Mouse (Mus musculus): ENCODE measurements around the gene Irak3. TPM values are rescaled to one million over a fixed set of nuclear protein-coding genes. Genes with fewer than 3 reads are reported as not detected.

The Irak3 gene
- polyA plus RNA-seq, 1 experiment from 2014 or later, result 0.75 TPM

- no peak for ATAC-seq (ENCODE audit: low FRiP score, low TSS enrichment)
- no peak for DNase-seq (ENCODE audit: low spot score)
- Histone ChIP-seq H3K36me3 (ENCODE audit: control insufficient read depth, insufficient read depth, low read length) (no peaks in the 10 kb centered on the region), H3K4me1 (replicated peaks; ENCODE audit: control insufficient read depth, insufficient read depth) (no peaks in the 10 kb centered on the region), H3K9me3 (ENCODE audit: control insufficient read depth, low read length) (no peaks in the 10 kb centered on the region), H3K27me3 (ENCODE audit: control insufficient read depth, insufficient read depth, low read length) (no peaks in the 10 kb centered on the region), H3K4me3 (ENCODE audit: low read depth, low read length) (no peak overlapping the region), H3K4me2 (replicated peaks; ENCODE audit: low read depth) (no peak overlapping the region), H3K9ac (ENCODE audit: low read length) (no peak overlapping the region), H3K27ac (replicated peaks) (no peak overlapping the region)
- WGBS, result 86% methylated on average over 8 of the region's 8 CpGs
- no peak for TF ChIP-seq EP300 (optimal IDR thresholded peaks at IDR 0.05)
- TF ChIP-seq CTCF (IDR thresholded peaks at IDR 0.05; ENCODE audit: low read depth), result no peak
These were observed 36.3 kb upstream of the Irak3 start for GRCm38 (mm10) chr10:120238241-120238640.

DNA sequence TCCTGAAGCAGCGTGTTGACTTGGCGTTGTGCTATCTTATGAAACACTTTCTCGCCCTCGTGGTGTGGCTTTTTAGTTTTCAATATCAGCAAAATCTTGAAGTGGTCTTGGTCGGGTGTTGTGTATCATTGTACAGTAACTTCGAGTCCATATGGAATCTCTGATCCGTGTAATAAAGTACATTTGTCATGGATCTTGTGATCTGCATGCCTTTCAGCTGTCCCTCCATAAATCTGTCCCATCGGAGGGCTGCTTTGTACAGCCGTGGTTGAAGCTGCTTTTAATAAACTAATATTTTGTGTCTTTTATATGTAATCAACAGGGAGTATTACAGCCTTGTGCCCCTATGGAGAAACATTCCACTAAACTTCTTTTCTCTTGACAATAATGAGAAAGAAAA lies 34.9 kb upstream of the Irak3 start:
- no peak overlapping the region for H3K9ac ChIP-seq (ENCODE audit: low read length)
- 68% methylated on average over 9 of the region's 9 CpGs for WGBS
- H3K4me1 ChIP-seq (replicated peaks; ENCODE audit: control insufficient read depth, insufficient read depth), result no peaks in the 10 kb centered on the region
- TF ChIP-seq EP300 (optimal IDR thresholded peaks at IDR 0.05) (no peak), CTCF (IDR thresholded peaks at IDR 0.05; ENCODE audit: low read depth) (no peak)
- no peaks in the 10 kb centered on the region for H3K9me3 ChIP-seq (ENCODE audit: control insufficient read depth, low read length)
- ATAC-seq (ENCODE audit: low FRiP score, low TSS enrichment), result no peak
- H3K36me3 ChIP-seq (ENCODE audit: control insufficient read depth, insufficient read depth, low read length), result no peaks in the 10 kb centered on the region
- H3K4me2 ChIP-seq (replicated peaks; ENCODE audit: low read depth), result no peak overlapping the region
- no peak overlapping the region for H3K4me3 ChIP-seq (ENCODE audit: low read depth, low read length)
- DNase-seq (ENCODE audit: low spot score), result no peak
- H3K27ac ChIP-seq (replicated peaks), result no peak overlapping the region
- H3K27me3 ChIP-seq (ENCODE audit: control insufficient read depth, insufficient read depth, low read length), result no peaks in the 10 kb centered on the region

DNA sequence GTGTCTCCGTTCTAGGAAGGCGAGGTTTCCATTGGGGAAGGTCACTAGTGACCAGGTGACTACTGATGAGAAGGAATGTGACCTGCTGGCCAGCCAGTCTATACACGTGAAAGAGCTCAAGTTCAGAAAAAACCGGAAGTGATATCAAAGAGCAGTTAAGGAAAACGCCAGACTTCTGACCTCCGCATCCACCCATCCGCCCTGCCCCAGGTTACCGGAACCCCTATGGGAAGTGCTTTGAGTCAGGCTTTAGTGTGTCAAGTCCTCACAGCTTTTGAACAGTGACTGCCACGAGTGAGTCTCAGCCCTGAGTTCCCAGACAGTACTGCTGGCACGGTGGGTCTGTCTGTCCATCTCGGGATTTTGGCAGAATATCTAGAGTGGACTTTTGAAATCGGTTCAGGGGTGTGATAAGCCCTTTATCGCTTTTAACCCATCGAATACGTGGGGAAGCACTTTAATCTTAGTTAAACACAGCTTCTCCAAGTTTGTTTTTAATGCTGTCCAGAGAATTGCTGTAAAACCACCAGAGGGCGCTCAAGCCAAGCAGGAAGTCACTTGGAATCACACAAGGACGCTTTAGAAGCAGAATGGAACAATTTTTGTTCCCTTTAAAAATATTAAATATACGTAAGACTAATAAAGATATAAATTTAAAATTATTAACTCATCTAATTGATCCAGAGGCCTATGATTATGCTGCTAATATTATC lies 31.9 kb upstream of the Irak3 start:
- peak; percentile 62 for ATAC-seq (ENCODE audit: low FRiP score, low TSS enrichment)
- Histone ChIP-seq H3K9ac (ENCODE audit: low read length) (0 out of 2 replicates have a peak overlapping the region, but pooled peaks have one; percentile 38), H3K4me3 (ENCODE audit: low read depth, low read length) (no peak overlapping the region)

DNA sequence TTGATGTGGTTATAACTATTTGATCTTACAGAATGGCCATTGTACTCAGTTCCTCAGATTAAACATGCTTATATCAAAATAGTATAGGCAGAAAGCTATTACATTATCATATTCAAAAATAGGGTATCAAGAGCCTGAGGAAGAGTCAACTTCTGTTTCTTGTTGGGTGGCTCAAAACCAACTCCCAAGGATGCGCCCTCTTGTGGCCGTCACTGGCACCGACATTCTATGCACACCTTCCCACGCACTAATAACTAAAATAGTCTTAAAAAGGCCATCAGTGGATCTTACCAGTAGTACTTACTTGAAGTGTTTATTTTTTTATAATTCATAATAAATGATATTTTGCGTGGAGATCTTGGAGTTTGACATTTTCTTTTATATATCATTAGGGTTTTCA lies 29.8 kb upstream of the Irak3 start:
- Histone ChIP-seq H3K9me3 (ENCODE audit: control insufficient read depth, low read length) (no peaks in the 10 kb centered on the region), H3K4me1 (replicated peaks; ENCODE audit: control insufficient read depth, insufficient read depth) (no peaks in the 10 kb centered on the region), H3K4me3 (ENCODE audit: low read depth, low read length) (no peak overlapping the region), H3K4me2 (replicated peaks; ENCODE audit: low read depth) (no peak overlapping the region), H3K36me3 (ENCODE audit: control insufficient read depth, insufficient read depth, low read length) (peaks cover 4% of the 10 kb centered on the region; the same call in 1 of the 2 replicates), H3K9ac (ENCODE audit: low read length) (no peak overlapping the region), H3K27me3 (ENCODE audit: control insufficient read depth, insufficient read depth, low read length) (no peaks in the 10 kb centered on the region), H3K27ac (replicated peaks) (no peak overlapping the region)
- DNase-seq (ENCODE audit: low spot score) (peak; percentile 74), ATAC-seq (ENCODE audit: low FRiP score, low TSS enrichment) (no peak)
- WGBS, result 32% methylated on average over 5 of the region's 5 CpGs
- TF ChIP-seq EP300 (optimal IDR thresholded peaks at IDR 0.05), result no peak
- TF ChIP-seq CTCF (IDR thresholded peaks at IDR 0.05; ENCODE audit: low read depth), result peak; percentile 82

More for the DNA sequence above, 31.9 kb upstream of the Irak3 start:
- Histone ChIP-seq H3K27me3 (ENCODE audit: control insufficient read depth, insufficient read depth, low read length) (no peaks in the 10 kb centered on the region), H3K9me3 (ENCODE audit: control insufficient read depth, low read length) (no peaks in the 10 kb centered on the region), H3K36me3 (ENCODE audit: control insufficient read depth, insufficient read depth, low read length) (peaks cover 4% of the 10 kb centered on the region; the same call in 1 of the 2 replicates), H3K4me1 (replicated peaks; ENCODE audit: control insufficient read depth, insufficient read depth) (no peaks in the 10 kb centered on the region), H3K27ac (replicated peaks) (0 out of 2 replicates have a peak overlapping the region, but pooled peaks have one; percentile 40), H3K4me2 (replicated peaks; ENCODE audit: low read depth) (peak overlapping the region; percentile 40)
- TF ChIP-seq CTCF (IDR thresholded peaks at IDR 0.05; ENCODE audit: low read depth), result peak; percentile 89
- no peak for TF ChIP-seq EP300 (optimal IDR thresholded peaks at IDR 0.05)
- 30% methylated on average over 18 of the region's 18 CpGs for WGBS
- peak; percentile 75 for DNase-seq (ENCODE audit: low spot score)

GRCm38 (mm10) chr10:120226871-120227661 lies 25.1 kb upstream of the Irak3 start, which contains the start of gene Llph:
Gene Llph, plus strand, starts transcription at chr10:120227070.
- peak within 1 kb of the TSS; percentile 98 for H3K4me3 ChIP-seq (ENCODE audit: low read depth, low read length)
- peak within 1 kb of the TSS; percentile 86 for H3K4me2 ChIP-seq (replicated peaks; ENCODE audit: low read depth)
- H3K36me3 ChIP-seq (ENCODE audit: control insufficient read depth, insufficient read depth, low read length), result peaks cover 8% of the 10 kb centered on the region; the same call in 1 of the 2 replicates
- H3K27me3 ChIP-seq (ENCODE audit: control insufficient read depth, insufficient read depth, low read length), result no peaks in the 10 kb centered on the region
- under 1% methylated on average over 57 of the region's 57 CpGs for WGBS
- TF ChIP-seq EP300 (optimal IDR thresholded peaks at IDR 0.05) (no peak), CTCF (IDR thresholded peaks at IDR 0.05; ENCODE audit: low read depth) (no peak)
- H3K9ac ChIP-seq (ENCODE audit: low read length), result peak within 1 kb of the TSS; percentile 94
- no peaks in the 10 kb centered on the region for H3K9me3 ChIP-seq (ENCODE audit: control insufficient read depth, low read length)
- no peaks in the 10 kb centered on the region for H3K4me1 ChIP-seq (replicated peaks; ENCODE audit: control insufficient read depth, insufficient read depth)
- DNase-seq (ENCODE audit: low spot score), result peak; percentile 90
- peak; percentile 92 for ATAC-seq (ENCODE audit: low FRiP score, low TSS enrichment)
- peak within 1 kb of the TSS; percentile 88 for H3K27ac ChIP-seq (replicated peaks)

Measured in stomach, postnatal 0 days (tissue).